Mouse (Mus musculus): Measurements from ENCODE around the gene Cbfa2t3.

The Cbfa2t3 gene

DNA sequence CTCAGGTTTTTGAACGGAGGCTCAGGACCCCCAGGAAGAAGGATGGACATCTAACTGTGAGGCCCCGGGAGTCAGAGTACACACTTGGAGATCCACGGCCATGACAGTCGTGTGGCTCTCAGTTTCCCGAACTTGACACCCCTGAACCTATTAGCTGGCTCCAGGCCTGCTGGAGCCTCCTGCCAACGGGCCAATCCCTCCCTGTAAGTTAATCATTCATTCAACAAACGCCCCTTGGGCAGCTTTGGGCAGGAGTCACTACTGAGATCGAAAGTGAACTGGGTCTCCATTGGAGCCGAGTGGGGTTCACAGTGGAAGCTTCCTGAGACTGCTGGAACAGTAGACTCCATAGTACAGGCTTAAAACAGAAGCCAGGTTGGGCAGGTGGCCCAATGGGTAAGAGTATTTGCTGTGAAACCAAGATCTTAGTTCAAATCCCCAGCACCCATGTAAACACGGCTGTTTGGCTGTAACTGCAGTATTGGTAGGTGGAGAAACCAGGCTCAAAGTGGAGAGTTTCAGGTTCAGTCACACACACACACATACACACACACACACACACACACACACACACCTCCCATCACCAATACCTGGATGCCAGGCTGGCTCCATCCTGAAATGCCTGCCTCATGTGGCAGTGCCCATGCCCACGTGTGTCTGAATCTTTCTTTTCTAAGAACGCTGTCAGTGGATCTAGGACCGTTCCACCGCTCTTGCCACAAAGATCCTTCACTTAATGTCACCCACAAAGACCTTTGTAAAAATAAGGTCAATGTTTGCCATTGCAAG is 20.0 kb upstream of the Cbfa2t3 start:
- in situ Hi-C loops (cut with MboI, MseI), result no loop called here

DNA sequence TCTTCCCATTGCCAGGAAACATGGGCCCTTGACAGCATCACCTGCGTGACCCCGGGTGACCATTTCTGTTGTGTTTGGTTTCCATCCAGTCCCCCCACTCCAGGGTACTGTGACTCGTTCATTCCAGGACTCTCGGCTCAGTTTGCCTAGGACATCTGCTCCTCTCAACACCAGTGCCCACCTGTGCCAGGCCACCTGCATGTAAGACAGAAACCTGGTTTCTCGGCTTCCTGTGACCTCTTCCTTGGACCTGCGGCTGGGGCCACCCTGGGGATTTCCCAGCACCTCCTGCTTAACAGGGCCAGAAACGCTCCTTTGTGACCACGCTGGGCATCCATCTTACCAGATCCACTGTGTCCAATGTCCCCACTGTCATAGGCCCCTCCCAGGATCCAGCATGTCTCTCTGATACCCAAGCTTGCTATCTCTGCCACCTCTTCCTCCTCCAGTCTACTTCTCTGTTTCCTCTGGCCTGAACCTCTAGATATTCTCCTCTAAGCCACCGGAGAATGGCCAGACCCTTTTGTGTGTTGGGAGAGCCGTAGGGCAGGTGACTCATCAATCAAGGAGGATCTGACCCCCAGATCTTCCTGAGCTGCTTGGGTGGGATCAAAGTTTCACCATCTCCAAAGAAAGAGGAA is 19.1 kb upstream of the Cbfa2t3 start:
- in situ Hi-C loops (cut with MboI, MseI), result no loop called here

- in situ Hi-C loops (cut with MboI, MseI), result no loop called here
Measured at GRCm38 (mm10) chr8:122716566-122716965, 17.7 kb upstream of the Cbfa2t3 start.

DNA sequence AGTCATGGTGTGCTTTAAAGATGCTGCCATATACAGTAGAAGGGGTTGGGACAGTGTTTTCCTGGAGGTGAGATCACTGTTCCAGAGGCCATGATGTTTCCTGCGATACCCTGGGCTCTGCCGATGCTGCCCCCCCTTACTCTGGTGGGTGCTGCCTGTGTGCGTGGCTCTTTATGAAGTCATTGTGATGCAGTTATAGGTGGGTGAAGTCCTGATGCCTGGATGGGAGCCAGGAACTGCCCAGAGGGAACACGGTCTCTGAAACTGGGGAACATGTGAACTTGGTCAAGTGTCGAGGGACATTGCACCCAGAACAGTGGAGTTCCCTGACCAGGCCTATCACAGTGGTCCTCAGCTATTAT is 14.2 kb upstream of the Cbfa2t3 start:
- in situ Hi-C loops (cut with MboI, MseI), result no loop called here

DNA sequence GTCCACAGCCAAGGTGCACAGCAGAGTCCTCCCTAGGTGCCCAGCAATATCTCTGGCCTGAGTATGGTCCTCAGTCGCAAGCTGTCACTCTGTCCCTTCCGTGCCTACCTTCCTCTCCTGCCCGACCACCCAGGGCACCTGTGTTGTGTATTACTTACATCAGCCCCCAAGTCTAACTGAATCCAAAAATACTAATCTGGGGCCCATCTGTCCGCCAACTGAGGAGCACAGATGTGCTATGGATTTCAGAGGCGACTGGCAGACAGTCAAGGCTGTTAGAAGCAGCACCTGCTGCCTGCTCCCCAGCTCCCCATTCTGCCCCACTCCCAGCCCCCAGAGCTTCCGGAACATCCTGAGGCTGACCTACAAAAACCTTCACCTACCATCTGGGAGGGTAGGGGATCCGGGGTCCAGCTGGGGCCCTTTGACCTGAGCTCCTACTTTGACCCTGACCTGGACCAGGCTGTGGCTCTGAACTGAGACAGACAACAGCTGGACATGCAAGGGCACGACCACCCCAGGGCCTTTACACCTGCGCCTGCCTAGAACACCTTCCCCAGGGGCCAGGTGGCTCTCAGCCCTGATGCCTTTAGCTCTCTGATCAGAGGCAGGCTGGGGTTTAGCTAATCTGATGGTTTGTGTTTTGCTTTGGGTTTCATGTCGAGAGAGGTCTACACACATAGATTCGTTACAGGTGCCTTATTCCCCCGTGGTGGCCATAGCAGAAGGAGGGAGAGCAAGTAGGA is 13.7 kb upstream of the Cbfa2t3 start:
- in situ Hi-C loops (cut with MboI, MseI), result no loop called here

DNA sequence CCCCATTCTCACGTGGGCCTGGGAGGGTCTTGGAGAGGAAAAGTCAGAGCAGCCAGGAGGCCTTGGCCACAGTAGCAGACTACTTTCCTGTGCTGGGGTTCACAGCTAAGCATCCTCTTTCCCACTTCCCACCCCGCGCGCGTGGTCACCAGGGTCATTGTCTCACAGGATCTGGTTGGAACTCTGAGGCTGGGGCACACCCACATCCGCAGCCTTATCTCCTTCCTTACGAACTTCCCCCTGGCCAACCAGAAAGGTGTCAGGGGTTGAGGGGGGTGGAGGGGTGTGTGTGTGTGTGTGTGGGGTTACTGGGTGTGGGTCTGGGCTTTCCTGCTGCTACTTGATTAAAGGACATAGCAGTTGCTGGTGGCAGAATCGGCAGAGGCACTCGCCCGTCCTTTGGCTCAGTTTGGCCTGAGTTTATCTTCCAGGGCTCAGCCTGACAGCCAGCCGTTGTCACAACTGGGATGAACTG is 13.0 kb upstream of the Cbfa2t3 start:
- in situ Hi-C loops (cut with MboI, MseI), result no loop called here

DNA sequence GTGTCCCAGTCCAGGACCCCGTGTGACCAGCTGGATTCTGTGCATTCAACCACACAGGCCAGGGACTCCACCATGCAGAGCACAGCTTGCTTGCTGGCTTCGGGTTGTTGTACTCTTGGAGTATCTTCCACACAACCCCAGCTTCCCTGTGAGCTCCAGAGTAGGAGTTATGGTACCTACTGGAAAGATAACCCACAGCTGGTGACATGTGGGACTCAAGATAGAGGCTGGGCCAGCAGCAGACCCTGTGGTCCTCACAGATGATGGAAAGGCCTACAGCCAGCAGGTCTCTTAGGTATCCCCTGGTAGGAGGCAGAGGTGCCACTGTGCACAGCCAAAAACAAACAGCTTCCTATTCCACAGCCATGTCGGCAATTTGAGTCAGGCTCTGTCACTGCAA is 12.6 kb upstream of the Cbfa2t3 start:
- in situ Hi-C loops (cut with MboI, MseI), result no loop called here

GRCm38 (mm10) chr8:122709340-122710111 is 10.6 kb upstream of the Cbfa2t3 start:
- in situ Hi-C loops (cut with MboI, MseI), result no loop called here

GRCm38 (mm10) chr8:122707184-122707583 is 8.3 kb upstream of the Cbfa2t3 start:
- in situ Hi-C loops (cut with MboI, MseI), result no loop called here

GRCm38 (mm10) chr8:122705901-122706561 is 7.1 kb upstream of the Cbfa2t3 start:
- in situ Hi-C loops (cut with MboI, MseI), result no loop called here

GRCm38 (mm10) chr8:122704612-122705011 is 5.7 kb upstream of the Cbfa2t3 start:
- in situ Hi-C loops (cut with MboI, MseI), result no loop called here

- in situ Hi-C loops (cut with MboI, MseI), result no loop called here
Measured at GRCm38 (mm10) chr8:122702957-122703356, 4.0 kb upstream of the Cbfa2t3 start.

GRCm38 (mm10) chr8:122702301-122702941 is 3.5 kb upstream of the Cbfa2t3 start:
- in situ Hi-C loops (cut with MboI, MseI), result no loop called here

DNA sequence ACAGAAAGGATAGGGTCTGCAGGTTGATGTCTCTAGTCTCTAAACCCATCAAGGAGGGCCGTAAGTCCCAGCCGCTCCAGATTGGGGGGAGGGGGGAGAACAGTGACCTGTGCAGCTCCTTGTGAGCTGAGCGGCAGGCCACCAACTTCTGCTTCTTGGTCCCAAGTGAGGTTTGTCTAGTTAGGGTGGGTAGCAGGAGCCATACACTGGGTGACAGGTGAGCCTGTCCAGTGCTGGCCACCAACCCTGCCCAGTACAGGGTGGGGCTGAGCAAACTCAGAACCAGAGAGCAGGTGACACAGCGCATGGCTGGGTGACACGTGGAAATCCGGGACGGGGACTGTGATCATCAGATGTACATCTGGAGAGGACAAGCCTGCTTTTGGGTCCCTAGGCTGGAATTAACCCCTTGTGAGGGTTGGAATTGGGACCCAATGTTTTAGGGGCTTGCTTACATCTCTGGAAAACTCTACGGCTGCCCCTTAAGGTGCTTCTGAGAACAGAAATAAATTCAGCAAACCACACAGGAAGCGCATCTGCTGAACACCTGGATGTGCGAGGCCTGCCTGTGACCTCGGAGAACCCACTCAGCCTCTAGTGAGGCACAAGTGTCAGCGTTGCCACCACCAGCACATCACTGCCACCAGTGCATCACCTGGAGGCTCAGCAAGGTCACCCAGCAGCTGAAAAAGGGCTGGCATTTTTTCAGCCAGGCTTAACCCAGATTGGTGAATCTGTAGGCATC is 2.7 kb upstream of the Cbfa2t3 start:
- in situ Hi-C loops (cut with MboI, MseI), result no loop called here

DNA sequence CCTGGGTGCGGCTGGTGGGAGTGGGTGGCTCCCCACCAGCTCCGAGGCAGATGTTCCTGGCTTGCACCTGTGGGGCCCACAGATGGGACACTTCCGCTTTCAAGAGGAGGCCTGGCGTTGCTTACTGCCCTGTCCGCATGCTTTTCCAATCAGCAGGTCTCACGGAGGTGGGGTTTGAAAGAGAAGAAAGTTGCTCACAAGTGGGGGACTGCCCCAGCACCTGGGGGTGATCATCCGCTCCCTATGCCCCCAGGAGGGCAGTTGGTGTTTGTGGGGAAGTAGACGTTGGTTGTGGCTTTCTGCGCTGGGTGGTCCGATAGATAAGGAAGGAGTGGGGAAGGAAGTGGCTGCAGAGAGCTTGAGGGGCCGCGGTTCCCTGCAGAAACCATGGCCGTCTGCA is 1.7 kb upstream of the Cbfa2t3 start:
- in situ Hi-C loops (cut with MboI, MseI), result no loop called here

- in situ Hi-C loops (cut with MboI, MseI), result no loop called here
Measured at GRCm38 (mm10) chr8:122698254-122698768, 598 bp downstream of the Cbfa2t3 start.

DNA sequence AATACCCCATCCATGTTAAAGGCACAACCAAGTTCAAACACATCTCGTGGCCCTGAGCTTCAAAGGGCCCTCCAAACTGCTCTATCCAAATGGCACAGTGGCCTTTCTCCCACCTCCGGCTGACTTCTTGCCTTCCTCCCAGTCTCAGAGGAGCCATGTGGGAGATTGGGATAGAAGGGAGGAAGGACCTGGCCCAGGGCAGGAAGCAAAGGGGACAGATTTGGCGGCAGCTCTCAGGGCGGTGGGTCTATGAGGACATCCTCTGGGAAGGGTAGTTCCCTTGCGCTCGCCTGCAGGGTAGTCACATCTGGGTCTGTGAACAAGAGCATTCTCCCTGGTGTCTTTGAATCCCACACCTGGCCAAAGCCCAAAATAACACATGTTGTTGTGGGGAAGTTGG is 1.3 kb downstream of the Cbfa2t3 start:
- in situ Hi-C loops (cut with MboI, MseI), result no loop called here

DNA sequence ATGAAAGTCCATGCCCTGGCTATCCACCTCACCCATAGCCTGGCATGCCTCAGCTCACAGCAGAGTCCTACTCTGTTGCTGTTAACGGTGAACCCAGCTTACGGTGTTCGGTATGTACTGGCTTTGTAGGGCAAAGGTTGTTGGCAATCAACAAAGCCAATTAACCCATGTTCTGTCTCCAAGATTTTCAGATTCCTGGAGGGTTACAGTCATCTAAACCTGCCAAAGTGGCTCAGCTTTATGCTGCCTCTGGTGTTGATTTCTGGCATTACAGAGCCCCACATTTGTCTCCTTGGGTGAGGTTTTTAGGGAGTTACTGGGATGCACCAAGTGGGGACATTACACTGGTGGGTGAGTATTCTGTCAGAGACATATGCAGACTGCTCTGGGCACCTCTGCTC is 1.7 kb downstream of the Cbfa2t3 start:
- in situ Hi-C loops (cut with MboI, MseI), result no loop called here

DNA sequence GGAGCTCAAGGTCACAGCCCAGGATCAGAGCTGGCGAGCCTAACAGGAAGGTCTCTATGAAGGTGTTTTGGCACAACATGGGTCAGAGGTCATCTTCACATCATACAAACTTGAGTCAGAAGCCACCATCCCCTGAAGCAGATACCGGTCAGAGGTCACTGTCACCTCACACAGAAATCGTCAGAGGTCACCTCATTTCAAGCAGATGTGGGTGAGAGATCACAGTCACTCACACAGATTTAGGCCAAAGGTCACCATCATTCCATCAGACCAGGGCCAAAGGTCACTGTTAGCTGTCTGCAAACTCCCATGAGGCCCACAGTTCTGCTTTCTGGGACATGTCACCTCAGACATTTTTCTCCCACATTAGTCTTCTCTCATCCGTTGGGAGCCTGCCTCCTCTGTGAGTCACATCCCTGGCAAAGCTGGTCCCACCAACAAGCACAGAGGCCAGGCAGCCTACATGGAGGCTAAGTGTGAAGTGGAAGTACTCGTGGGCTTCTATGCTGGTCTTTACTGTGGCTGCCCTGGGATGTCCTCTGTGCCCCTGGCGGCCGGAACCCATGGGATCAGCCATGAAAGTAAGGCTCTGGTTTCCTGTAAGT is 3.4 kb downstream of the Cbfa2t3 start:
- in situ Hi-C loops (cut with MboI, MseI), result no loop called here

All from regulatory T cell (primary cell).